Mouse (Mus musculus): Measurements from ENCODE around the gene Dio1. TPM values are rescaled to one million over a fixed set of nuclear protein-coding genes. Genes with fewer than 3 reads are reported as not detected.

Dio1 gene
- polyA plus RNA-seq, 1 experiment from 2014 or later, result not detected

- H3K27me3 ChIP-seq (replicated peaks; ENCODE audit: control insufficient read depth, insufficient read depth, low read length), result no peaks in the 10 kb centered on the region
- 72% methylated on average over 2 of the region's 2 CpGs for WGBS
- H3K4me3 ChIP-seq (replicated peaks; ENCODE audit: low read length), result no peak overlapping the region
- no peak overlapping the region for H3K4me2 ChIP-seq (ENCODE audit: low read length)
- H3K4me1 ChIP-seq (replicated peaks; ENCODE audit: control insufficient read depth, insufficient read depth, low read length), result peaks cover 3% of the 10 kb centered on the region; the same call in 1 of the 2 replicates
- H3K36me3 ChIP-seq (ENCODE audit: control insufficient read depth, insufficient read depth), result no peaks in the 10 kb centered on the region
- no peak for ATAC-seq
- no peak overlapping the region for H3K27ac ChIP-seq (ENCODE audit: low read length)
- no peaks in the 10 kb centered on the region for H3K9me3 ChIP-seq (ENCODE audit: control insufficient read depth, low read length)
- no peak overlapping the region for H3K9ac ChIP-seq (replicated peaks; ENCODE audit: low read depth, low read length)
These were observed 19.5 kb downstream of the Dio1 start for GRCm38 (mm10) chr4:107287517-107287916.

DNA sequence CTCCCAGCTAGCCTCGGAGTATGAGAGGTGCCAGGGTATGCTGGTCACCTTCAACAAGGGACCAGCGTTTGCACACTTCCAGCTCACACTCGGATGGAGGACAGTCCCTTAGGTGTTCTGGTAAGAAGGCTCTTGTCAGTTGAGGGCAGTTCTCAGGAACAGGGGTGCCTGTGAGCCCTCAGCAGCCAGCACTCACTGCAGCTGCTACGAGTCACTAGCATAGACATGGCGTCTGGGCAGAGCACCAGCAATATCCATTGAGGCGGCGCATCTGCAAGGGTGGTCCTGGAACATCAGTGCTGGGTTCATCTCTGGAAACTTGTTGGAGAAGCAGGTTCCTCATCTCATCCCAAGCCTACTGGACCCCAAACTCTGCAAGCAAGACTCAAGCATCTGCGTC lies 20.6 kb downstream of the Dio1 start:
- Histone ChIP-seq H3K9ac (replicated peaks; ENCODE audit: low read depth, low read length) (no peak overlapping the region), H3K27me3 (replicated peaks; ENCODE audit: control insufficient read depth, insufficient read depth, low read length) (no peaks in the 10 kb centered on the region), H3K9me3 (ENCODE audit: control insufficient read depth, low read length) (no peaks in the 10 kb centered on the region), H3K27ac (ENCODE audit: low read length) (no peak overlapping the region), H3K4me1 (replicated peaks; ENCODE audit: control insufficient read depth, insufficient read depth, low read length) (peaks cover 2% of the 10 kb centered on the region; the same call in 1 of the 2 replicates), H3K36me3 (ENCODE audit: control insufficient read depth, insufficient read depth) (no peaks in the 10 kb centered on the region), H3K4me2 (ENCODE audit: low read length) (no peak overlapping the region), H3K4me3 (replicated peaks; ENCODE audit: low read length) (no peak overlapping the region)
- 92% methylated on average over 8 of the region's 8 CpGs for WGBS
- no peak for ATAC-seq

GRCm38 (mm10) chr4:107285446-107286200 lies 21.3 kb downstream of the Dio1 start:
- no peak for ATAC-seq
- H3K4me2 ChIP-seq (ENCODE audit: low read length), result no peak overlapping the region
- no peak overlapping the region for H3K4me3 ChIP-seq (replicated peaks; ENCODE audit: low read length)
- H3K27me3 ChIP-seq (replicated peaks; ENCODE audit: control insufficient read depth, insufficient read depth, low read length), result no peaks in the 10 kb centered on the region
- no peaks in the 10 kb centered on the region for H3K9me3 ChIP-seq (ENCODE audit: control insufficient read depth, low read length)
- 87% methylated on average over 3 of the region's 3 CpGs for WGBS
- H3K27ac ChIP-seq (ENCODE audit: low read length), result no peak overlapping the region
- no peaks in the 10 kb centered on the region for H3K36me3 ChIP-seq (ENCODE audit: control insufficient read depth, insufficient read depth)
- no peaks in the 10 kb centered on the region for H3K4me1 ChIP-seq (replicated peaks; ENCODE audit: control insufficient read depth, insufficient read depth, low read length)
- no peak overlapping the region for H3K9ac ChIP-seq (replicated peaks; ENCODE audit: low read depth, low read length)

- no peak overlapping the region for H3K9ac ChIP-seq (replicated peaks; ENCODE audit: low read depth, low read length)
- H3K27me3 ChIP-seq (replicated peaks; ENCODE audit: control insufficient read depth, insufficient read depth, low read length), result no peaks in the 10 kb centered on the region
- no peak overlapping the region for H3K27ac ChIP-seq (ENCODE audit: low read length)
- peaks cover 4% of the 10 kb centered on the region; the same call in 1 of the 2 replicates for H3K4me1 ChIP-seq (replicated peaks; ENCODE audit: control insufficient read depth, insufficient read depth, low read length)
- 82% methylated on average over 7 of the region's 7 CpGs for WGBS
- no peak overlapping the region for H3K4me3 ChIP-seq (replicated peaks; ENCODE audit: low read length)
- H3K9me3 ChIP-seq (ENCODE audit: control insufficient read depth, low read length), result no peaks in the 10 kb centered on the region
- no peak overlapping the region for H3K4me2 ChIP-seq (ENCODE audit: low read length)
- ATAC-seq, result no peak
- H3K36me3 ChIP-seq (ENCODE audit: control insufficient read depth, insufficient read depth), result no peaks in the 10 kb centered on the region
These were observed 26.0 kb downstream of the Dio1 start for GRCm38 (mm10) chr4:107280843-107281475.

DNA sequence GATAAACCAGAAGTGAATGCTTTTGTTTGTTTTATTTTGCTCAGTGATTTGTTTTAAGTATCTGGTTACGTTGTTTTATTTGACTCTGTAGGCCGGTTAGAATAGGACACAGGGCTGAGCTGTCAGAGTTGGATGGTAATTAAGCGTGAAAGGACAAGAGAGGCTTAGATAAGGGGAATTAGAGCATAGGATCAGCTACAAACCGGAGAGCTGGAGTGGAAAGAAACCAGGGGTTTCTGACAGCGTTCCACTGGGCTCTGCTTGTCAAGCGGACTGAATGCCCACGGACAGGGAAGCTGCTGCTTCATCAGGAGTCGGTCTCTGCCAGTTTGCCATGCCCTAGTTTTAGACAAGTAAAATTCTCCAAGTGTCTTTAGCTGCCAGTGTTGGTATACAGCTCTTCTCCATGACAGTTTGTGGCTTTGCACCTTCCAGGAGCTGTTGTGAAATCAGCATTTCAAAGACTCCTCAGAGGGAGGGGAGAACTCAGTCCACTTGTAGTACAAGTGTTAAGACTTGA lies 28.7 kb downstream of the Dio1 start:
- no peak overlapping the region for H3K4me2 ChIP-seq (ENCODE audit: low read length)

DNA sequence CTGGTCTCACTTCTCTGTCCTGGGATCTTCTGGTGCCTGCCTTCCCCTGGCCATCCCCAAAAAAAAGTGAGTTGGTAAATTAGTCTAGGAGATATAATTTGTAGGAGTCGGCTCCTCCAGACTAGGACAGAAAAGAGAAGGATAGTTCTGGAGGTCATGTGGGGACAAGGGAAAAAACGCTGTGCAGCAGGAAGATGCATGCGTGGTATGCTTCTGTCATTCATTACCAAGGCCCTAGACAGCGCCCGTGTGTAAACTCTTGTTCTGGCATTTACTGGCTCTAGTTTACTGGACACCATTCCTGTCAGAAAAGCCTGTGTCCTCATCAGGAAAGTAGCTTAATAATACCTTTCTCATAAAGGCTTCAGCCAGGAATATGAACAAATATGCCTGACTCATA lies 32.5 kb downstream of the Dio1 start:
- Histone ChIP-seq H3K27ac (ENCODE audit: low read length) (no peak overlapping the region), H3K9ac (replicated peaks; ENCODE audit: low read depth, low read length) (no peak overlapping the region), H3K27me3 (replicated peaks; ENCODE audit: control insufficient read depth, insufficient read depth, low read length) (no peaks in the 10 kb centered on the region), H3K9me3 (ENCODE audit: control insufficient read depth, low read length) (no peaks in the 10 kb centered on the region), H3K4me1 (replicated peaks; ENCODE audit: control insufficient read depth, insufficient read depth, low read length) (peaks cover 4% of the 10 kb centered on the region; the same call in 1 of the 2 replicates), H3K4me2 (ENCODE audit: low read length) (no peak overlapping the region), H3K4me3 (replicated peaks; ENCODE audit: low read length) (no peak overlapping the region), H3K36me3 (ENCODE audit: control insufficient read depth, insufficient read depth) (no peaks in the 10 kb centered on the region)
- 94% methylated on average over 5 of the region's 5 CpGs for WGBS
- ATAC-seq, result no peak

More for the DNA sequence above, 28.7 kb downstream of the Dio1 start:
- H3K36me3 ChIP-seq (ENCODE audit: control insufficient read depth, insufficient read depth), result no peaks in the 10 kb centered on the region
- peaks cover 4% of the 10 kb centered on the region; the same call in 1 of the 2 replicates for H3K4me1 ChIP-seq (replicated peaks; ENCODE audit: control insufficient read depth, insufficient read depth, low read length)
- H3K9ac ChIP-seq (replicated peaks; ENCODE audit: low read depth, low read length), result no peak overlapping the region
- no peaks in the 10 kb centered on the region for H3K27me3 ChIP-seq (replicated peaks; ENCODE audit: control insufficient read depth, insufficient read depth, low read length)
- WGBS, result 4% methylated on average over 8 of the region's 8 CpGs
- no peak for ATAC-seq
- H3K9me3 ChIP-seq (ENCODE audit: control insufficient read depth, low read length), result no peaks in the 10 kb centered on the region
- no peak overlapping the region for H3K27ac ChIP-seq (ENCODE audit: low read length)
- H3K4me3 ChIP-seq (replicated peaks; ENCODE audit: low read length), result no peak overlapping the region

GRCm38 (mm10) chr4:107273683-107274082 lies 33.3 kb downstream of the Dio1 start:
- no peaks in the 10 kb centered on the region for H3K36me3 ChIP-seq (ENCODE audit: control insufficient read depth, insufficient read depth)
- WGBS, result 76% methylated on average over 4 of the region's 4 CpGs
- H3K4me3 ChIP-seq (replicated peaks; ENCODE audit: low read length), result no peak overlapping the region
- no peaks in the 10 kb centered on the region for H3K27me3 ChIP-seq (replicated peaks; ENCODE audit: control insufficient read depth, insufficient read depth, low read length)
- no peaks in the 10 kb centered on the region for H3K9me3 ChIP-seq (ENCODE audit: control insufficient read depth, low read length)
- no peak overlapping the region for H3K27ac ChIP-seq (ENCODE audit: low read length)
- no peak for ATAC-seq
- peaks cover 4% of the 10 kb centered on the region; the same call in 1 of the 2 replicates for H3K4me1 ChIP-seq (replicated peaks; ENCODE audit: control insufficient read depth, insufficient read depth, low read length)
- H3K4me2 ChIP-seq (ENCODE audit: low read length), result no peak overlapping the region
- H3K9ac ChIP-seq (replicated peaks; ENCODE audit: low read depth, low read length), result no peak overlapping the region

GRCm38 (mm10) chr4:107260001-107260400 lies 47.0 kb downstream of the Dio1 start:
- Histone ChIP-seq H3K4me1 (replicated peaks; ENCODE audit: control insufficient read depth, insufficient read depth, low read length) (no peaks in the 10 kb centered on the region), H3K9ac (replicated peaks; ENCODE audit: low read depth, low read length) (no peak overlapping the region), H3K27me3 (replicated peaks; ENCODE audit: control insufficient read depth, insufficient read depth, low read length) (no peaks in the 10 kb centered on the region), H3K9me3 (ENCODE audit: control insufficient read depth, low read length) (no peaks in the 10 kb centered on the region), H3K36me3 (ENCODE audit: control insufficient read depth, insufficient read depth) (no peaks in the 10 kb centered on the region), H3K27ac (ENCODE audit: low read length) (no peak overlapping the region), H3K4me2 (ENCODE audit: low read length) (no peak overlapping the region), H3K4me3 (replicated peaks; ENCODE audit: low read length) (no peak overlapping the region)
- no peak for ATAC-seq
- WGBS, result 77% methylated on average over 4 of the region's 4 CpGs

GRCm38 (mm10) chr4:107254414-107254813 lies 52.6 kb downstream of the Dio1 start:
- peak overlapping the region; percentile 78 for H3K4me3 ChIP-seq (replicated peaks; ENCODE audit: low read length)
- H3K27ac ChIP-seq (ENCODE audit: low read length), result peak overlapping the region; percentile 33; the same call in 1 of the 2 replicates
- no peaks in the 10 kb centered on the region for H3K9me3 ChIP-seq (ENCODE audit: control insufficient read depth, low read length)
- peak overlapping the region; percentile 71 for H3K4me2 ChIP-seq (ENCODE audit: low read length)
- H3K36me3 ChIP-seq (ENCODE audit: control insufficient read depth, insufficient read depth), result no peaks in the 10 kb centered on the region
- WGBS, result 15% methylated on average over 3 of the region's 3 CpGs
- peaks cover 17% of the 10 kb centered on the region for H3K4me1 ChIP-seq (replicated peaks; ENCODE audit: control insufficient read depth, insufficient read depth, low read length)
- no peak for ATAC-seq
- H3K9ac ChIP-seq (replicated peaks; ENCODE audit: low read depth, low read length), result peak overlapping the region; percentile 79
- H3K27me3 ChIP-seq (replicated peaks; ENCODE audit: control insufficient read depth, insufficient read depth, low read length), result no peaks in the 10 kb centered on the region
